Mouse (Mus musculus): ENCODE data around the gene Atad3a.

- TF ChIP-seq CTCF (IDR thresholded peaks at IDR 0.05) = no peak
- no peak for TF ChIP-seq EP300 (IDR thresholded peaks at IDR 0.05)
Measured at GRCm38 (mm10) chr4:155776704-155777335, 15.9 kb upstream of the Atad3a start.

Data from lung, postnatal 0 days (tissue).